Mouse (Mus musculus): ENCODE measurements around the gene Tlr3.

Gene Tlr3

DNA sequence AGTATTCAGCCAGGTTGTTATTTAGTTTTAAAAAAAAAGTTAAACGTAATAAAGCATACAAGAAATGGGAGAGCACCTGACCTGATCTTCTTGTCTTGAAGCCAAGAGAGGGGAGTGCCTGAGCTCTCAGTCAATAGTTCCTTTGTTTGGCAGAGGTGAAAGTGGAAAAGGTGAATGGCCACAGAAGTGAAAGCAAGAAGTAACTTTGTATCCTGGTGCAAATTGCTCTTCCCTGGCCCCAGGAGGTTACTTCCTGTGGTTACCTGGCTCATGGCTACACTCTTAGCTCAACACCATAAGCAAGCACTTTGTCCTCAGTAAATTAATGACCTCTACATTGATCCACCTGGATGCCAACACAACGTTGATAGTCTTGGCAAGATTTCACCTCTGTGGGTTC, at the start of gene Tlr3:
Gene Tlr3, minus strand, starts transcription at position 199 of the 400 bp plus-strand sequence.
- DNase-seq = peak in 1 of 2 experiments; percentile 7

DNA sequence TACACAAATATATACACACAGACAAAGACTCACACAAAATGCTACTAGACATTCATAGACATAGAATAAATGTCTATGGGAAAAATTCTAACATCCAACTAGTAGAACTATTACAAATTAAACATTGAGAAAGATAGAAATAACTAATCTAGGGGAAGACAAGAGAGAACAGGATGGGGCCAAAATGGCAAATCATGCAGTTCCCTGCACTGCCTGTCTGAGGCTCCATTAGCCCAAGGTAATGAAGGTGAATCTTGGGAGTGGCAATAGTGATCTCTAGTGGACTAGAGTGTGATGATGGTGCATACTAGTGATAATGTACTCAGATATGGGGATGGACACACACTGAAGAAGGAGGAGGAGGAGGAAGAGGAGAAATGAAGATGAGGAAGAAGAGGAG, 47.0 kb upstream of the Tlr3 start:
- DNase-seq = no peak

DNA sequence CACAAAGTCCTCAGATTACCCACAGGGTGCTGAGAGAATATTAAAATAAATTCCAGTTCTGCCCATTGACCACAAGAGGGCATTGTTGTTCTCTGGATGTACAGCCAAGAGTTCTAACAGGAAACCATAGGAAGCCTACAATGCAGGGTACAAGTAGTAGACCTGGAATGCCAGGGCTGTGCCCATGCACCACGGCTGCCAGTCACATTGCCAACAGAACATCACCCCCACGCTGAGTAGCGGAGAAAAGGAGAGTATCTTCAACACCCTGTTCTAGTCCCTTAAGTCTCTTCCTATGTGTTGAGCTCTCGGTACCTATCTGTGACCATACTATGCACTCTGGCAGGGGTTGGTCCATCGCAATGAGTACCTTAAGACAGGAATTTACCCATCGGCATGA, 43.5 kb upstream of the Tlr3 start:
- peak; percentile 30 to 54 for DNase-seq

DNA sequence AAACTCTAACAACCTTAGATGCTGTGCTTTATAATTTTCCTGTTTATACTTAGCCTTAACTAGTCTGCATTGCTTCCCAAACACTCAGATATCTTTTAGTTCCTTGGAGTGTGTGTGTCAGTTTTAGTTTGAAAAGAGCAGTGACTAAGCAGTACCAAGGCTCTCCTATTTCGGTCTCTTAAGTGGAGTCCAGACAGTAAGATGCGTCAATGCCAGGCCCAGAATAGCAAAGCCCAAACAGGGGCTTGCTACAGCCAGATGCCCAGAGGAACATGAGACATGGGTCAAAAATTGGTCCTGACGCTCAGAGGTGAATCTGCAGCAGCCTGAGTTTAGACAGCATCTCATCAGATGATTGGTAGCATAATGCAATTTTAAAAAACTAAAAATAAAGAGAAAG, 41.2 kb upstream of the Tlr3 start:
- DNase-seq = no peak

DNA sequence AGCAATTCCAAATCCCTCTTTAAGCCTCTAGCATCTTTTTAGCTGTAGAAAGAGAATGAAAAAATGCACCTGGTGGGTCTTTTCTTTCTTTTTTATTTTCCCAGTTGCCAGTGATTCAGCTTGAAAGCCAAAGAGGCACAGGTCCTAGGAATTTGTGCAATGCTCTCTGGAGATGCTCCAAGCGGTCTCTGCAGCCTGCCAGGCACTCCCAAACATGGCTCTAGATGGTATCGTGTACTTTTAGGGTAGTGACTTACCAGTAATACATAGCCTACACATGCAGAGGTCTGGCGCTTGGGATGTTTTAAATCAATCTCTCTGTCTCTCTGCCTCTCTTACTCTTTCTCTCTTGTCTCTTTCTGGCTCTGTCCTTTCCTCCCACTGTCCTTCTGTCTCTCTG, 38.0 kb upstream of the Tlr3 start:
- no peak for DNase-seq

DNA sequence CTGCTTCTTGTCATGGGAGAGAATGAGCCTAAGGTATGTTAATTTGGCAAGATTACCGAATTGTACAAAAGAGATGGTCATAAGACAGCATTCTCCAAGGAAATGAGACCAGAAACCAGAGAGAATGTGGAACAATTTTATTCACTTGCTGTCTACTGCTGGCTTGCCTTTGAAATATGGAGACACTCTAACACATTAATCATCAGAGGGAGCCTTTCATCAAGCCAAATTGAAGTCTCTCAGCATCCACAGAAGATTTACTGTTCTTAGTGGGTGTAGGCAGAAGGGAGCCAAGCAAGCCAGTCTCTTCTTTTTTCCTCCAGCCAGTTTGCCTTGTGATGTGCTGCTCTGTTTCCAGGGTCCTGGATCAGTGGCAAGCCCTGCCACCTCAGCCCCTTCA, 37.4 kb upstream of the Tlr3 start:
- no peak for DNase-seq

DNA sequence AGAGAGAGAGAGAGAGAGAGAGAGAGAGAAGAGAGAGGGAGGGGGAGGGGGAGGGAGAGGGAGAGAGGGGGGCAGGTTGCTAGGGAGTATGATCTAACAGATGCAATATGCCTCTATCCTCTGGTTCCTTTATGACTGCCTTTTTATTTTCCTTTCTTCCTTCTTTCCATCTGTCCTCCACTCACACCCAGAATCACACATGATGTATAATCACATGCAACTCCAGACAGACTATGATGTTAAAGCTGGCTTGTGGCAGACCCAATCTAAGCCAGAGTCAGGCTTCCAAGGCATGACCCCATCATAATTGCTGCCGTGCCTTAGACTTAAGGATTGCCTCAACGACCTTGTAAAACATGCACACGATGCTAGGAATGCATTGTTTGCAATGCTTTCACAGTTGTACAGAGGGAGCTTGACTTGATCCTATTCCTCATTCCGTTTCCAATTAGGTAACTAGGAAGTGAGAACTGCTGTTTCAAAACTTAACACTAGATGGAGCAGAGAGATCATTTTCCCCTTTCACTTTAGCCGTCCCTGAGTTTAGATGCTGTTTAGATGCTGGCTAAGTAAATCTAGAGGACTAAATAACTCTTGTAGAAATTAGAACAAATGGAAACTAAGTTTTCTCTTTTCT, 28.1 kb upstream of the Tlr3 start:
- no peak for DNase-seq

DNA sequence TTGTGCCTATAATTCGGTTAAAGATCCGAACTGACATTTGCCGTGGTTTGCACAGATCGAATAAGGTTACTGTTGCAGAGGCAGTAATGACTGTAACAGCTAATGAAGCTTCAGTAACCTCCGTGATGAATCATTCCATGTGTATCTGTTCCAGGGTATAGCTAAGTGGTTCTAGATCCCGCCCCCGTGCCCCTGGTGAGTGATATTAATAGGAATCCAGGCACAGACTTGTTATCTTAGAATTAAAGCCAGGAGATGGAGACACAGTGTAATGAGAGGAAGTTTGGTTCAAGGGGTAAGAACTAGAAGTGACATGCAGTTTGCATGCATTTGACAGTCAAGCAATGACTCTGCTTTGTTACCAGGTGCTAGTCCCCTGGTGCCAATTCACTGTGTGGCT, 9.3 kb upstream of the Tlr3 start:
- DNase-seq = no peak

DNA sequence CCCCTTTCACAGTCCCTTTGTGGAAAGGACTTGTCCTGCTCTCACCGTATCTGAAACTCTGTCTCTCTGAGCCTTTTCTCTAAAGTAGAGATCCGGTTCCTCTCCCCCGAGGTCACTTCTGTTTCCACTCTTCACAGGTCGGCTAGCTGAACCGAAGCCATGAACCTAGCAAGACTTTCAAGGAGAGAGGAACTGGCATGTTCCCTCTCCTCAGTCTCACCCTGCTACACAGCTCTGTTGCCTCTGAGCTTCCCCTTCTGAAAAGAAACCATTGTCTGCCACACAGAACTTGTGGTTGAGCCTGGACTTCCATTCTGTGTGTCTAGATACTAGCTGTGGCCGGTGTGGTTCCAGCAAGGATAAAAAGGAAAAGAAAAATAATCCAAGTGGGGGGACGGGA, 4.1 kb upstream of the Tlr3 start:
- DNase-seq = no peak

DNA sequence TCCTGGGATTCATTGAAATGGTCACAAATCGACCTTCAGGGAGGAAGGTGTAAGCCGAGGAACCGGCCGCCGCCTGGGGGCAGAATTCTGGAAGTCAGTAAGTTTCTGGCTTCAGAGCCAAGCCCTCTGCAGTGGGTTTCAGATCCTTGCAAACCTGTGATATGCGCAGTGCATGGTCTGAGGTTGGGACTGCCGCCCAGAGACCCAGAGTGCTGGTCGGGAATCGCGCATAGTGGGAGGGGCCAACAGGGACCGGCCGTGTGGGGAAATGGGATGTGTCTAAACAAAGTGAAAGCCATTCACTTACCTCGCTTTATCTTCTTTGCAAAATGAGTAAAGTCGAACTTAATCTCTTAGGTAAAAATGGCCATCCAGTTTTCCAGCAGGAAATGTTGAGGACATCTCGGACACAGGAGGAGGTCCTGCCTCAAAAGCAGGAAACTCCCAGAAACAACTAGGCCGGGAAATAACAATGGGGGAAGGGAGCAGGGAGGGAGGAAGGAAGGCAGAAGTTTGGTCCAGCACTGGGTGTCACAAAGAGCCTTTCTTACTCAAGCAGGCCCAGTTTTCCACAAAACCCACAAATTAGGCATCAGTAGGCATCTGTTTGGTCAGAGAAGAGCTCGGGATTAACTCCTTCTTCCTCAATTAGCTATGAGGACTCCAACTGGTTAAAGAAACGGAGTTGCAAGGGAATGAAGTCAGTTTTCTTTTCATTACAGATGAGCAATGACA, 567 bp downstream of the Tlr3 start:
- DNase-seq = peak; percentile 80 to 88

DNA sequence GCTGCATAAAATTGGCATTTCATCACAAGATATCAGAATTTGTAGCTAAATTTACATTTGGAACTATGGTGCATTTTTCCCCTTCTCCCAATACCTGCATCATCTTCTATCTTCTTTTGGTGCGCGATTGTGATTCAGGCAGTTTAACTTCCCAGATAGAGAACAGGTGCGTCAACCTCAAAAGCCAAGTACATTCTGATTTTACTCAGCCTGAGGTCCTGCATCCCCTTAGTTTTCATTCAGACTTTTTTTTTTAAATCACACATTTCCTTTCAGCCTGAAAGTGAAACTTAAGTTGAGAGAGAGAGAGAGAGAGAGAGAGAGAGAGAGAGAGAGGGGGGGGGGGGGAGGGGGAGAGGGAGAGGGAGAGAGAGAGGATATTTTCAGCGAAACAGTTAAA, 1.2 kb downstream of the Tlr3 start:
- no peak for DNase-seq

DNA sequence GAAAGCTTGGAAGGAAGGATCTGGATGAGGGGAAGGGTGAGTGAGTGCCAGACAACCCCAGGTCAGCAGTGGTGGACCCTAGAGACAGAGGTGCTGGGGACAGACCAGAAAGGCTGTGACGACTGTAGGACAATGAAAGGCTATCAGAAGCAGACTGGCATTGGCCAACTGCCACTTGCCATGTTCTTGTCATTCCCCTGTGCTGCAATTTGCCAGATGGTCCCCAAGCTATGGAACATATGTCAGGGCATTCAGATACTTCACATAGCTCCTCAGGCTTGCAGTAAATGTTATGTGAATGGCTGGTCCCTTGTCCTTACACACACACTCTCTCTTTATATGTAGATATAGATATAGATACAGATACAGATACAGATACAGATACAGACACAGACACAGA, 27.6 kb downstream of the Tlr3 start:
- no peak for DNase-seq

DNA sequence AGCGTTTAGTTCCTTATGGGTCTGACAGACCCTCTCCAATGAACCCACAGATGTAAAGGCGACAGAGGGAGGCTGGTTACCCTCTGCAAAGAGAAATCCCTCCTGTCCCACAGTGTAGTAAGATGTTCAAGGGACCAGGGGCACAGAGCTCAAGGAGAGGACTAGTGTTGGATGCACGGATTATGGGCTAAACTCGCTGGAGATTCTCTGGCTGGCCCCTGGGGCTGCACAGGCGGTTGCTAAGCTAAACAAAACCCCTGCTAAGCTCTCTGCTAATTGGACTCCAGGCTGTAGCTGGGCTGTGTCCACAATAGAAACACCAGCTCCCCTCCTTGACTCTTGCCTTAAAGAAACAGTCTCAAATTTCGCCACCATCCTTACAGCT, 28.9 kb downstream of the Tlr3 start, which contains the start of gene Fam149a:
Gene Fam149a, minus strand, starts transcription at position 329 of the 385 bp plus-strand sequence.
- DNase-seq = peak; percentile 13 to 26

DNA sequence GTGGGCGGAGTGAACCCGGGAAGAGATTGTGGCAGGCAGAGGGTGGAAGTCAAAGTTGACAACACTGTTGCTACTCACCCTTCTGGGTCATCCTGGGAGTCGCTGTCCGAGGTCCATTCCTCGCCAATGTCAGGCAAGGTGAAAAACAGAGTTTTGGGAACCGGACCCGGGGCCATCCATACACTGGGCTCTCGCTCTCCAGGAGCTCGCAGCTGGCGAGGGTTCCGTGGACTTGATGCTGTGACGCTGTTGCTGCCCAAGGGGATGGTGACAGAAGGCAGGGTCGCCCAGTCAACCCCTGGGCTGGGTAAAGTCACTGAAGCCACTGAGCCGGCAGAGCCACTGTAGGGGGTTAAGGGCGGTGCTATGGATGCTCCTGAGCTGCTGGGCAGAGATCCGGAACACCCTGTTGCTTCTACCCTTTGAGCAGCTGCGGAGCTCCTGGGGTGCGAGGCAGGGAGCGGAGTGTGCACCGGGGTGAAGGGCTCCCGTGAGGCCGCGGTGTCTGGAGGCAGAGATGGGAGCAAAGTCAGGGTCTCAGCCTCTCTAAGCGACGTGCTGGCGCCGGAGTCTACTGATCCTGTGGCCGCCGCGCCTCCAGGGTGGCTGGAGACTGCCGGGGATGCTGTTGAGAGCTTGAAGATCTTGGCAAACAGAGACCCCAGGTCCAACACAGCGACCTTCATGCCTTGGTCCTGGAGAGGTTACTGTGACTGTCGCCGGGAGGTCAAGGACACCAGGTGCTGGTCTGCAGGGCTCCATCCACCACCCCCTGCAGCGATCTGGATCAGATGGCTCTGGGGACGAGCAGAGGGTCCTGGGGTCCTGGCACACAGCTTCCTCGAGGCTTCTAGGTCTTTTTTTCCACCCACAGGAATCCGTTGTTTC, 29.6 kb downstream of the Tlr3 start:
- peak; percentile 8 to 13 for DNase-seq

DNA sequence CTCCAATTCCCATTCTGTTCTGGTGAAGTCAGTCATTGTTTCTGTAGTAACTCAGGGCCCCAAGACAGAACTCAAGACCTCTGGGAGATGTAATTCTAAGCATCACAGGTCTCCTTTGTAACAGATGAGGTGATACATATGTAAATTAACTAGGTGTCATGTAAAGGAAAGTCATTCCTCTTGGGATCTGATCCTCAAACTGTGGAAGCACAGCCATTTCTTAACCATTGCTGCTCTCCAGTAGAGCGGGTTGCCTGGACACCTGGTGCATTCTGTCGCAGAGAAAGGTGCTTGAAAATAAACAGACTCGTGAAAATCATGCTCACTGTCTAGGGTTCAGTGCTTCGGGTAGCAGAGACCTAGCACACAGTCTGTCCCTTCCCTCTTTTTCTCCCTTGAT, 30.3 kb downstream of the Tlr3 start:
- no peak for DNase-seq

DNA sequence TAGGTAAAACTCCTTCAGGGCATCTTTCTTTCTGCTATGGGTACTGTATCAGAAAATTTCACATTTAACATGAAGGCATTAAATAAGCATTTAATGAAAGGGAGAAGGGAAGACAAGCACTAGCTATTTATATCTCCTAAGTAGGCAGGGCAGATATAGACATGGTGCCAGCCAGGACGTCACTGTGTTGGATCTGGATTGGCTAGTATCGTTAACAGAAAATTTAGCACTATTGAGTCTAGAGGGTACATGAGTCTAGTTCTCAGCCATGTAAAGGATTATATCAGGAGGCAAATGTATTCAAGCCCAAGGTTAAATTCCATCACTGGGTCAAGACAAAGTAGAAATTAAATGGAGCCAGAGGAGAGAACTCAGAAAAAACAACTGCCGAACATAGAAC, 36.8 kb downstream of the Tlr3 start:
- no peak for DNase-seq

DNA sequence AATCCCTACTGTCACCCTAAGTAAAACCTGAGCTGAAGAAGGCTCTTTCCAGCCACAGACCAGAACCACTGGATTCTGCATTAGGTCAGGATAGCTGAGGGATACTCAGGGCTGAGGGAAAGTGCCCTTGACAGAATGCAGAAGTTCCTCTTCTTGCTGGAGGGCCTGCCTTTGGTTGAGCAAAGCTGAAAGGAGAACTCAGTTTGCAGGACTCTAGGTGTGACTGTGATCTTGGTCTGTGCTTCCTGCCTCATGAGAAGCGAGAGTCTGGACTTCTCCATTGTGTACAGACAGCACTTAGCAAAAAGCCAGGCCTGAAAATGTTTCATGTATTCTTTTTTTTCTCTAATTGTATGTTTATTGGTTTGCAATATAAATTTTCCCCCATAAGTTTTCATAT, 43.7 kb downstream of the Tlr3 start:
- no peak for DNase-seq

DNA sequence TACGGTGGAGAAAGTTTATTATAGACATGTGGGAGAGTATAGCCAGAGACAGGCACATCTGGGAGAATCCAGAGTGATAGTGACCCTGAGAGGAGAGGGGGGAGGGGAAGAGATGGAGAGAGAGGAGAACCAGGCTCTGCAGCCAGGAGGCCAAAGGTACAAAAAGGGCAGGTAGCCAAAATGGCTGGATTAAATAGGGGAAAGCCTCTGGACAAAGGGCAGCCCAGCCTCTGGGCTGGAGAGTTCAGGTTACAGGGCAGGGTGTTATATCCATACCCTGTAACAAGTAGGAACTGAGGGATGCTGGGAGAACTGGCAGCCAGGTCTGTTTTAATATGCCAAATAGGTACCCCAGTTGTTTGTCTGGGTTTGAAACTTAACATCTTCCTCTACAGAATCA, 47.7 kb downstream of the Tlr3 start:
- no peak for DNase-seq

DNA sequence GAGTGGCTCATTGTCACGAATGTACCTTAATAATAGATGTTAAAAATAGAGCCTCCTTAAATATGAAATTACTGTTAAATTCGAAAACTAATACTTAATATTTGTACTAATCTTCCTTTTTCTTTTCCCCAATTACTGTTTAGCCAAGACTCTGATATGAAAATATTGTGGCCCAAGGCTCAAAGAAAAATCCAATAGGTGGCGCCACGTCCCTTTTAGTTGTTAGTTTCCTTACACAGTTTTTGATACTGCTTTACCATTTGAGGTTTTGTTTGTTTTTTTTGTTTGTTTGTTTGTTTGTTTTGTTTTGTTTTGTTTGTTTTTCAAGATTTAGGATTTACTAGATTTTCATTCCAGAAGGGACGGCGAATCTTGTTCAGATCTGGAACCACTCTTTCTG, 48.6 kb downstream of the Tlr3 start:
- peak; percentile 58 to 60 for DNase-seq

DNA sequence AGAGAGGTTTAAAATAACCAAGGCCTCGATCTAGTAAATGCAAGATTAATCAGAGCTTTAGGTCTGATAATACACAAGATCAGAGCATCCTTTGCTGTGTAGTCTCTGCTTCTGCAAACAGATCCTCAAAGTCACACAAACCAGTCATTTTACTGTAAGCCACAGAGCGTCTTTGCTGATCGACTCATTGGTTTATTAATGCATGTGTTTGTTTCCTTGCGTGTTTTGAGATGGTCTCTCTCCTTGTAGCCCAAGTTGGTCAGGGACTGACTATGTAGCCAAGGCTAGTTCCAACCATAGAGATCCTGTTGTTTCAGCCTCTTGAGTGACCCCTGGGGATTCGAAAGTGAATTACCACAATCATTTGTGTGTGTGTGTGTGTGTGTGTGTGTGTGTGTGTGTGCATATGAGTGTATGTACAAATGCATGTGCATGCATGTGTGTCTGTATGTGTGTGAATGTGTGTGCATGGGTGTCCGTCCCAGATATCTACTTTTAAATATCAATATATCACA, 51.7 kb downstream of the Tlr3 start:
- DNase-seq = peak in 1 of 2 experiments; percentile 22

DNA sequence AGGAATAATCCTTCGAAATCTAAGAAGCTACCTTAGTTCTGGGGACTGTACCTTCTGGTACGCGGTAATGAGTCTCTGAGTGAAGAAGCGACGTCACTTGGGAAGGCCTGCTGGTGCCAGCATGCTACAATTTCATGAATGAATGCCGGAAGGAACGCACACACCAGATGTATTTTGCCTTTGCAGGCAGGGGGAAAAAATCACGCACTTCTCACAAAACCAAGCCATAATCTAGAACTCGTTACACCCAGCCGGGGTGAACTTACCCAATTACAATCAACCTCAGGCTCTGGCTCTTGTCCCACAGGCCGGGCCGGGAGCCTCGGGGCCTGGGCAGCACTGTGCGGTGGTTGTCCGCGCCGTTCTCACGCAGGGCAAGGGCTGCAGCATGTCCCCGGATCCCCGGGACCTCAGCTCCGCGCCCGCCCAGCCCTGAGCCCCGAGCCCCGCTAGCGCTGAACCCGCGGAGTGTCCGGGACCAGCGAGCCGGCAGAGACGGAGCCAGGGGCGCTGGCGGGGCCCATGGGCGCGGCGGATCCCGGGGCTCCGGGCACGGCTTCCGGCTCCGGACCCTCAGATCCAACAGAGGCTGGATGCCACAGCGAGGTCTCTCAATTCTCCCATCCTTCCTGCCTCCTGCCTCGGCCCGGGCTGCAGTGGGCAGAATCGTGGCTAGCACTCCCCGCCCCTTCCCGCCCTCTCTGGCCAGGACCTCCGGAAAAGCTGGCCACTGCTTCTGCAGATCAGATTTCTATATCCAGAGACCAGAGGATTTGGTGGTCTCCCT, 52.6 kb downstream of the Tlr3 start:
- peak; percentile 72 to 79 for DNase-seq

DNA sequence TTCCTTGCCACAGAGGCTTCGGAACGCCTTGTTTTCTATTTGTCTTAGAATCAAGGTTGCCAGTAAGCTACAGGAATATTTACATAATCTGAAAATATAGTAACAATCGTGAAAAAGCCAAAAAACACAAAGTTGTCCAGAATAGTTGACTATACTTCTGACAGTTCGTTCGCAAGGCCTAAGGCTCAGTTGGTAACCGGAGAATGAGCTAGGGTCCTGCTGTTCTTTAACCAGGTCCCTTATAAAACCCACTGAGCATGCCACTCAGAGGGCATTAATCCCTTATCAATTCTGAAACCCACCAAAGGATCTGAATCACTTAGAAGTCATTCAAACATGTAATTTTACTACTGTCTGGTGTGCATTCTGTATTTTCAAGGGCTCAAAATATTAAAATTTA, 55.1 kb downstream of the Tlr3 start:
- peak in 1 of 2 experiments; percentile 22 for DNase-seq
